Mouse (Mus musculus): ENCODE measurements around the gene P4htm.
"Not testable (repeated sequence)": the region's sequence is repeated elsewhere in the genome, so short reads cannot be mapped to it uniquely, and the experiment has no call there.

Gene P4htm

DNA sequence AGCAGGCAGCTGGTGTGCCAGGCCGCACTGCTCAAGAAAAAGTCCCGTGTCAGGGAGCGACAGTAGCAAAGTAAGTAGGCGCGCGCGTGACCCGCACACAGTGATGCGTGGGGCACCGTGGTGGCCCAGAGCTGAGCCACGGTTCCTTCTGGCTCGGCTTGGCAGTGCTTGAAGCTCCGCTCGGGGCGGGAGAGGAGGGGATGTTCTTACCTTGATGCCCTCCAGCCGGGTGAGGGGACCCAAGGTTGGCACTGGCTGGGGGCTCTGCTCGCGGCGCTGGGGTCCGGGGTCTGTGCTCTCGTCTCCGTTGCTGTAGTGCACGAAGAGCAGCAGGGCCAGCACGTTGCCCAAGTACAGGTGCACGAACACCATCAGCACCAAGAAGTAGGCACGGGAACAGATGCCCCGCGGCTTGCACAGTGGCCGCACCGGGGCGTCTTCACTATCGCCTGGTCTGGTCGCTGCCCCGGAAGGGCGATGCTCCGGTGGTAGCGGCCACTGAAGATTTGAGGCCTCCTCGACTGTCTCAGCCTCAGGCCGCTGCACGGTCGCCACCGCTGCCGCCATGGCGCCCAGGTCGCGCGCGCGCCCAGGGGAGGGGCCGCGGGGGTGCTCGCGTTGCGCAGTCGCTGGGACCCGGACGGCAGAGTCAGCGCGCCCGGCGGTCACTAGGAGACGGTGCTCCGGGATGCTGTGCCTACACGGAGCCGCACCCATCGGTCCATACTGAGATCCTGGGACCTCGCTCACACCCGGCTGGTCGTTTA, at the start of gene P4htm:
Gene P4htm (minus strand): TSS at position 670 of the 767 bp plus-strand sequence.
- CTCF ChIA-PET, result interaction anchor here in 3 of 4 experiments (0.6 to 1.4 kb wide), 4 partner anchors 15 to 145 kb away, joined by 3 to 6 read pairs (median 3); partner anchors contain the start of gene Dalrd3 (in 1 of the 3)
- POLR2A ChIA-PET, result interaction anchor here (0.5 to 4.8 kb wide), 29 partner anchors 9 to 189 kb away, joined by 3 to 38 read pairs (median 4); partner anchors contain the start of genes Wdr6 (in 3 of the 4), Dalrd3 (in 2 of the 4), Arih2 (in 1 of the 4) and Impdh2 (in 1 of the 4)

DNA sequence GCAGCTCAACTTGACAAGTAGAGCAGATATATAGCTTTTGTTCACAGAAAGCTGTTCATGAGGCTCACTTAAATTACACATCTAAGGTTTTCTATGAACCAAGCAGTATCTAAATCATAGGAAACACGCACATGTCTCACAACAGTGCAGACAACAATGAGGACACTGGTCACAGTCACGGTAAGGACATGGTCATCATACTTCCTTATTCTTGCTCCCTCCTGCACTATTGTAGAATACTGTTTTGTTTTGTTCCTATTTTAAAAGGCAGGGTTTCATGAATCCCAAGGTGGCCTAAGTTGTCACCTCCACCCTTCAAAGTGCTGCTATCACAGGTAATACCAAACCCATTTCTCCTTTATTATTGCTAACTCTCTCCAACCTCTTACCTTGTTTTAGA, 42.4 kb upstream of the P4htm start:
- CTCF ChIA-PET, result no interaction called here
- POLR2A ChIA-PET, result interaction anchor here in 2 of 4 experiments (0.9 to 7.5 kb wide), 12 partner anchors 7 to 61 kb away, joined by 3 to 63 read pairs (median 4); partner anchors contain the start of genes Arih2 (in 1 of the 2) and Wdr6 (in 1 of the 2)

DNA sequence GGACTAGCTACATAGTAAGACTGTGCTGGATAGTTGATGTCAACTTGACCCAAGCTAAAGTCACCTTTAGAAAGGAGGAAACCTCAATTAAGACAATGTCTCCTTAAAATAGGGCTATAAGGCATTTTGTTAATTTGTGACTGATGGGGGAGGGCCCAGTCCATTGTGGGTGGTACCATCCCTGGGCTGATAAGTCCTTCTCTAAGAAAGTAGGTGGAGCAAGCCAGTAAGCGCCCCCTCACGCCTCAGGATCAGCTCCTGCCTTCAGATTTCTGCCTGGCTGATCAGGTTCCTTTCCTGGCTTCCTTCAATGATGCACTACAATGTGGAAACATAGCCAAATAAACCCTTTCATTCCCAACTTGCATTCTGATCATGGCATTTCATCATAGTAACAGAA, 37.9 kb upstream of the P4htm start:
- POLR2A ChIA-PET, result interaction anchor here in 3 of 4 experiments (0.6 to 7.5 kb wide), 9 partner anchors 10 to 99 kb away, joined by 3 to 63 read pairs (median 4); partner anchors contain the start of genes Arih2 (in 2 of the 3) and Wdr6 (in 1 of the 3)
- CTCF ChIA-PET, result interaction anchor here in 1 of 4 experiments (1.2 kb wide), 1 partner anchor 62 kb away, joined by 3 read pairs; no protein-coding TSS in a partner anchor

DNA sequence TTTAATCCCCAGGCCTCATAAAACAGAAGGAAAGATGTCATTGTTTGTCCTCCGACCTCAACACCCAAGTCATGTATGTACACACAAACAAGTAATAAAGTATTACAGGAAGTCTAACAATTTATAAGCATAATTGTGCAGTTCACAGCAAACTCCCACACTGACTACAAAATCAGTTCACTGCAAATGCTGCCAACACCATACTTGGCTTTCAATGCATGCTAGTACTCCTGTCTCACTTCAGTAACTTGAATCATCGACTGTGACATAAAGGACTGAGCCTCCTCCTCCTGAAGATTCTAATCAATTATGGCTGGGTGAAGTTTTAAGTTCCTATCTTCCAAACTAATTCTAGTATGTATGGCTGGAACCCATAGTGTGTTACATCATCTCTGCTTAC, 36.4 kb upstream of the P4htm start:
- ChIA-PET POLR2A (interaction anchor here in 3 of 4 experiments (0.6 to 7.5 kb wide), 6 partner anchors 12 to 349 kb away, joined by 3 to 63 read pairs (median 4); partner anchors contain the start of gene Arih2 (in 1 of the 3)), CTCF (interaction anchor here in 1 of 4 experiments (0.5 to 0.6 kb wide), 2 partner anchors 36 to 129 kb away, joined by 3 to 4 read pairs; no protein-coding TSS in a partner anchor)

DNA sequence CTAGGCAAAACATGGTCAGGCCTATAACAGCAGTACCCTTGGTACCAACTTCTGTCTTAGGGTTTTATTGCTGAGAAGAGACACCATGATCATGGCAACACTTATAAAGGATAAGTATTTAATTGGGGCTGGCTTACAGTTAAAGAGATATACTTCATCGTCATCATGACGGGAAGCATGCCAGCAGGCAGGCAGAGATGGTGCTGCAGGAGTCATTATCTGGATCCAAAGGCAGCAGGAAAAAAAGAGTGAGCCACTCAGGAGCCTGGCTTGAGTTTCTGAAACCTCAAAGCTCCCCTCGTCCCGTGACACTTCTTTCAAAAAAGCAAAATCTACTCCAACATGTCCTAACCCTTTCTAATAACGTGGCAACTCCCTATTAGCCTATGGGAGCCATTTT, 34.9 kb upstream of the P4htm start:
- ChIA-PET POLR2A (interaction anchor here in 3 of 4 experiments (0.7 to 4.0 kb wide), 6 partner anchors 13 to 72 kb away, joined by 3 to 34 read pairs (median 4); partner anchors contain the start of genes Arih2 (in 1 of the 3) and Impdh2 (in 1 of the 3)), CTCF (interaction anchor here in 1 of 4 experiments (0.9 kb wide), 1 partner anchor 59 kb away, joined by 3 read pairs; no protein-coding TSS in a partner anchor)

DNA sequence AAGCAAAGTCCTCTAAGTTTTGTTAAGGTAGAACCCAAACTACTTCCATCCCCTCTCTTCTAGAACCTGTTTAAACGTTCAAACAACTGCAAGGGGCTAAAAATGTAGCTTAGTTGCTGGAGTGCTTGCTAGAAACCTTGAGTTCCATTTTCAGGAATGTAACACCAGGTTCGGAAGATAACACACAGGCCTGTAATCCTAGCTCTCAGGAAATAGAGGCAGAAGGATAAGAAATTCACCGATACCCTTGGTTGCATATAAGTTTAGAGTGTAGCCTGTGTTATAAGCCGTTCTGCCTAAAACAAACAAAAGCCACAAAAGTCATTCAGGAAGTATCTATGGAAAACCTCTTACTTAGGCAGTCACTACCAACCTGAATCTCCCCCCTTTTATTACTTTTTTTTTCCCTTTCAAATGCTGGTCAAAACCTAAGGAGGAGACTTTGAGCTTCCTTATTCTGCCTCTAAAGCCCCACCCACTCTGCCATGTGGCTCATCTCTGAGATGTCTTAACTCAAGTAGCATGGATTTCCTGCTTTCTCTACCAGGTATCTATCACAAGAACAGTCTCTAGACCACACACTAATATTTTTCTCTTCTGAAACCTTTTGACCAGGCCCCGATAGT, 34.3 kb upstream of the P4htm start:
- ChIA-PET POLR2A (interaction anchor here (0.5 to 4.0 kb wide), 17 partner anchors 8 to 680 kb away, joined by 3 to 34 read pairs (median 3); partner anchors contain the start of genes Impdh2 (in 2 of the 4), Arih2 (in 1 of the 4) and Wdr6 (in 1 of the 4)), CTCF (interaction anchor here in 1 of 4 experiments (0.9 kb wide), 1 partner anchor 58 kb away, joined by 3 read pairs; no protein-coding TSS in a partner anchor)

DNA sequence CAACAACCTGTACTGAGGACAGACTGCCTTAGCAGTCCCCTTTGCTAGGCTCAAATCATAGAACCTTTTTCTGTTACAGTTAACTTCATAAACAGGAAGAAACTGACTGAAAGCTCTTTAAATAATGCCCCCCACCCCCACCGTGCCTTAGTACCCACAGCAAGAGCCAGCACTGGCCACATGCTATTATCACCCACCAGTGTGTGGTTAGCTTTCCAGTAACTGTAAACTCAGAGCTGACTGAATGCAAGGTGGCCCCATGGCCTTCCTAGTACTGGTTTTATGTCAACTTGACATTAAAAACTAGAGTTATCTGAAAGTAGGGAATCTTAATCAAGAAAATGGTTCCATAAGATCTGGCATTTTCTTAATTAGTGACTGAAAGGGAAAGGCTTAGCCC, 33.2 kb upstream of the P4htm start:
- ChIA-PET POLR2A (interaction anchor here in 2 of 4 experiments (0.7 to 4.0 kb wide), 12 partner anchors 9 to 237 kb away, joined by 3 to 34 read pairs (median 4); partner anchors contain the start of gene 1700102P08Rik (in 1 of the 2)), CTCF (interaction anchor here in 1 of 4 experiments (0.6 to 0.8 kb wide), 3 partner anchors 8 to 77 kb away, joined by 3 to 19 read pairs (median 11); no protein-coding TSS in a partner anchor)

DNA sequence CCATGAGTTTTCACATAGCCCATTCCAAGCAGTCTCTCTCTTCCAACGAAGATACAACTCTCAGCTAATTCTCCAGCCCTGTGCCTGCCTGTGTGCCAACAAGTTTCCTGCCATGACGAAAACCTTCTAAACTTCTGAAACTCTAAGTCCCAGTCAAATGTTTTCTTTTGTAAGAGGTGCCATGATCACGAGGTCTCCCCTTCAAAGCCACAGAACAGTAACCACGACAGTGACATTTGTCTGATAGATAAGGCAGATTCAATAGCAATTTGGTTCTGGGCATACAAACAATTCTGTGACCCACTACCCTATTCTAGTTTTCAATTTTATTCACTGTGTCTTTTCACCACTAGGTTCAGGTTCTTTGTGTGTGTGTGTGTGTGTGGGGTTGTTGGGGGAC, 30.7 kb upstream of the P4htm start:
- POLR2A ChIA-PET, result interaction anchor here in 2 of 4 experiments (0.6 to 1.0 kb wide), 4 partner anchors 11 to 60 kb away, joined by 3 read pairs; no protein-coding TSS in a partner anchor

DNA sequence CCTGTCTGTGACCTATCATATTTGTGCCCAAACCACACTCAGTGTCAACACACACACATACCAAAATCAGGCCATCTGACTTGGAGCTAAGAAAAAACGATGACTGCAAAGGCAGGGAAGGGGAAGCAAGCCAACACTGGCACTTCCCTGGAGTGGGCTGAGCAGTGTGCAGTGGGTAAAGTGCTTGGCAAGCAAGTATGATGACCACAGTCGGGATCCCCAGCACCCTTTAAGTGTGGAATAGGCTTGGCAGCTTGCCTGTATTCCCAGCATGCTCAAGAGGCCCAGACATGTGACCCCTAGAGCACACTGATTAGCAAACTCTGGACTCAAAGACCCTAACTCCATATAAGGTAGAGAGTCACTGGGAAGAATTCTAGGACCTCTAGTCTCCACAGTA, 29.0 kb upstream of the P4htm start:
- POLR2A ChIA-PET, result interaction anchor here in 2 of 4 experiments (0.5 to 1.3 kb wide), 6 partner anchors 14 to 108 kb away, joined by 3 to 4 read pairs (median 3); partner anchors contain the start of genes Arih2 (in 1 of the 2) and Wdr6 (in 1 of the 2)
- CTCF ChIA-PET, result no interaction called here

More for the DNA sequence above, 30.7 kb upstream of the P4htm start:
- CTCF ChIA-PET, result no interaction called here

DNA sequence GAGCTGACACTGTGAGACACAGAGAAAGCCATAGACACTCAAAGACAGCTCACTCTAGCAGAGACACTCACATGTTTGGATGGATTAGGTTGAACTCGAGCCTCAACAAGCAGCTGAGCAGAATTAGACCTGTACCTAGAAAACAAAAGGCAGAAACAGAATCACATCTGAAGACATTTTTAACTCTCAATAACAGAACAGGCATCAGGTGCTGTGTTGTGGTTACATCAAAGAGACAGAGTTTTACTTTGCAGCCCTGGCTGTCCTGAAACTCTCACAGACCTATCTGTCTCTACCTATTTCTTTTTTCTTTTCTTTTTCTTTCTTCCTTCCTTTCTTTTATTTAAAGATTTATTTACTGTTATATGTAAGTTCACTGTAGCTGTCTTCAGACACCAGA, 19.8 kb upstream of the P4htm start:
- ChIA-PET POLR2A (interaction anchor here in 3 of 4 experiments (0.7 to 1.4 kb wide), 3 partner anchors 18 to 59 kb away, joined by 3 read pairs; partner anchors contain the start of gene Arih2 (in 1 of the 3)), CTCF (no interaction called here)

DNA sequence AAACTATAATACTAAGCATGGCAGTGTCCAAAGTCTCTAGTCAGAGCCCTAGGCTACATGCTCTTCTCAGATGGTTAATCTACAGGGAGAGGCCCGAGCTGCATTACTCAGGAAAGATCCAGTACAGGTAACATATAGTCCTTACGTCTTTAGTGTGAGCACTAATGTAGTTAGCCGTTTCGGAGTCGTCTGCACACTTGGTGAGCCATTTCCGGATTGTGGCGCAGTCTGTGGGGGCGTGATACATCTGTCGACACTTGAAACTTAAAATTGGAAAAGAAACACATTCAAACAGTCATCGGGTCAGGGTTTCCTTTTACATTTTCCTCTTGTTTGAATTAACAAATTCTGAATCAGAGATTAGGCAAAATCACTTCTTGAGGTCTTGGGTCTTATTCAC, 14.0 kb upstream of the P4htm start:
- POLR2A ChIA-PET, result interaction anchor here in 2 of 4 experiments (1.2 to 5.3 kb wide), 9 partner anchors 8 to 76 kb away, joined by 4 to 34 read pairs (median 9); partner anchors contain the start of genes Arih2 (in 1 of the 2), Impdh2 (in 1 of the 2), P4htm (in 1 of the 2) and Wdr6 (in 1 of the 2)
- CTCF ChIA-PET, result interaction anchor here in 1 of 4 experiments (1.5 kb wide), 1 partner anchor 42 kb away, joined by 3 read pairs; the partner anchor contains the start of gene Dalrd3

DNA sequence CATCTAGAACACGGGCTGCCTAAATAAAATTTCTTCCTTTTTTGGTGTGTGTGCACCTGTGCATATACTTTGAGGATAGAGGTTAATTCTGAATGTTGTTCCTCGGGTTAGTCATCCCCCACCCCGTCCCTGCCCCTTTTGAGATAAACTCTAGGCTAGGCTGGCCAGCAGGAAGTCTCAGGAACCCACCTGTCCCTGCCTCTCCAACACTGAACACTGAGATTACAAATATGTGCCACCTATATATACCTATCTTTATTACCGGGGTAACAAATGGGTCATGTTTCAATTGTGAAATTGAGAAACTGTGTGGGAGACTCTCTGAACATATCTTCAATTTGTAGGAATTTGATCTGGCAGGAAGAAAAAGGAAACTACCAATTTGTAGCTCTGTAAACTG, 11.4 kb upstream of the P4htm start:
- CTCF ChIA-PET, result interaction anchor here in 2 of 4 experiments (0.6 to 1.6 kb wide), 2 partner anchors 31 to 1696 kb away, joined by 3 read pairs; partner anchors contain the start of genes Elp6 (in 1 of the 2) and Wdr6 (in 1 of the 2)
- POLR2A ChIA-PET, result interaction anchor here in 2 of 4 experiments (1.5 to 3.3 kb wide), 3 partner anchors 12 to 35 kb away, joined by 6 to 9 read pairs (median 8); partner anchors contain the start of gene P4htm (in 1 of the 2)

DNA sequence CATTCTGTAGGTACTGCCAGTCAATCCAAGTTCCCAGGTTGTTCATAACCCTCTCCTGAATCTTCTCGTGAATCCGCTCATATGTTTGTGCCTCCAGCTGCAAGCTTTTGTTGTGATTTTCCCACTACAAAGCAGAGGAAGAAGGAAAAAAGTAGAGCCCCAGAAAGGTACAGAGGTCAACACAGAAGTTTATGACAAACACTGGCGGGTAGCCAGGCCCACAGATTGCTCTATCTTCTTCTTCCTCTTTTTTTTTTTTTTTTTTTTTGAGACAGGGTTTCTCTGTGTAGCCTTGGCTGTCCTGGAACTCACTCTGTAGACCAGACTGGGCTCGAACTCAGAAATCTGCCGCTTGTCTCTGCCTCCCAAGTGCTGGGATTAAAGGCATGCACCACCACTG, 10.5 kb upstream of the P4htm start:
- POLR2A ChIA-PET, result interaction anchor here in 2 of 4 experiments (0.7 to 1.5 kb wide), 4 partner anchors 25 to 315 kb away, joined by 3 to 8 read pairs (median 6); no protein-coding TSS in a partner anchor
- CTCF ChIA-PET, result not testable (repeated sequence)

DNA sequence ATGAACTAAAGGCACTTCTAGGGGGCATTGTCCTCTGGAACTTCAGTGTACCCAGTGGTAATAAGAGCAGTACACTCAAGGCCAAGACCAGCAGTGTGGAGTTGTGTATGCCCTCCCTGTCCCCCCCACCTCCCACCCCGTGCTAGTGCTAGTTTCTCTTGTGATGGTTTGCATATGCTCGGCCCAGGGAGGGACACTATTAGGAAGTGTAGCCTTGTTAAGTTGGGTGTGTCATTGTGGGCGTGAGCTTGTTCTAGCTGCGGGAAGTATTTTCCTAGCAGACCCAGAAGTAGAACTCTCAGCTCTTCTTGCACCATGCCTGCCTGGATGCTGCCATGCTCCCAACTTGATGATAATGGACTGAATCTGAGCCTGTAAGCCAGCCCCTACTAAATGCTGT, 4.5 kb upstream of the P4htm start:
- POLR2A ChIA-PET, result interaction anchor here in 3 of 4 experiments (0.5 to 3.4 kb wide), 12 partner anchors 11 to 107 kb away, joined by 3 to 25 read pairs (median 3); partner anchors contain the start of gene Wdr6 (in 1 of the 3)
- CTCF ChIA-PET, result interaction anchor here in 3 of 4 experiments (0.6 to 0.7 kb wide), 3 partner anchors 72 to 875 kb away, joined by 3 to 11 read pairs (median 5); no protein-coding TSS in a partner anchor

DNA sequence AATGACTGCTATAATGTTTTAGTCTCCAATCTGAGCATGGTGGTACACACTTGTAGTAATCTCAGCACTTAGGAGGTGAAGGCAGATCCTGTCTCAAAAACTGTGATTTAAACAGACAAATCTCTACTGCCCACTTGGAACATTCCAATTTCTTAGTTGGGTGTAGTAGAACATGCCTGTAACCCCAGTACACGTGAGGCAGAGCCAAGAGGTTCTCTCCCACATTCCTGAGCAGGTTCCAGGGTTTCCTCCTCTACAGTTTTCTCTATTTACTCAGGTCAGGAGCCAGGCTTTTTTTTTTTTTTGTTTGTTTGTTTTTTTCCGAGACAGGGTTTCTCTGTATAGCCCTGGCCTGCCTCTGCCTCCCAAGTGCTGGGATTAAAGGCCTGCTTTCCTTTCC, 2.5 kb upstream of the P4htm start:
- POLR2A ChIA-PET, result interaction anchor here in 2 of 4 experiments (1.0 to 4.8 kb wide), 6 partner anchors 13 to 43 kb away, joined by 3 to 38 read pairs (median 4); partner anchors contain the start of gene Wdr6 (in 1 of the 2)
- CTCF ChIA-PET, result no interaction called here

DNA sequence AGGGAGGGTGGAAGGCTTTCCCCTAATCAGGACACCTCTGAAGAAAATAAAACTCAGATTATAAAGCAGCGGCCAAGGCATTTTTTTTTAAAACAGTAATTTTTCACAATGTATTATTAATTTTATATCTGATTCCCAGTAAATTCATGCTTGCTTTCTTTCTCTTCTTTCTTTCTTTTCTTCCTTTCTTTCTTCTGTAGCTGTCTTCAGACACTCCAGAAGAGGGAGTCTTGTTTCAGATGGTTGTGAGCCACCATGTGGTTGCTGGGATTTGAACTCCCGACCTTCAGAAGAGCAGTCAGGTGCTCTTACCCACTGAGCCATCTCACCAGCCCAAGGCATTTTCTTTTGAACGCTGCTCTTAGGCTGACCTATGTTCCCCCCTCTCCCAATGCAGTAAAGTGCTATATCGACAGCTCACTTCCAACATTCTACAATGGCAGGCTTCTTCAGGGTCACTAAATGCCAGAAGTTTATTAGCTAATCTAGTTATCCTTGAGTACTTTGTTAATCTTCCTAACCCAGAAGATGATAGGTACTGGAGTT, 1.6 kb upstream of the P4htm start:
- ChIA-PET CTCF (no interaction called here), POLR2A (interaction anchor here (0.5 to 4.8 kb wide), 12 partner anchors 11 to 65 kb away, joined by 3 to 38 read pairs (median 3); partner anchors contain the start of gene Wdr6 (in 3 of the 4))

DNA sequence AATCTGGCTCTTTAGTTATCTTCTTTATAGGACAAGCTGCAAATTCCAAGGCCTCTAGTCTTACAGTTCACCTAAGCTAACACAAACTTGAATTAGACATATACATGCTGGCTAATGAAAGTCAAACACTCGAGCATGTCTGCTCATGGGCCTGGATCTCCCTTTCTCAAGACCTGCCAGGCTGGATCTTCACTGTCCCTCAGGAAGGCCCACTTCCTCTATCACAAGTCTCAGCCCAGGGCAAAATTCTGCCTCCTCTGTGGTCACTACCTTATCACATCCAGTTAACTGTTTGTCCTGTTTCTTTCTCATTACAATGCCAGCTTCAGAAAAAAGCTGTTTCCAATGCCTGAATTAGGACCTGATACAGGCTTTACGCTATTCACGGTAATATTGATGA, 3.1 kb downstream of the P4htm start:
- CTCF ChIA-PET, result no interaction called here
- POLR2A ChIA-PET, result interaction anchor here in 2 of 4 experiments (1.0 to 1.4 kb wide), 4 partner anchors 9 to 21 kb away, joined by 3 to 4 read pairs (median 4); partner anchors contain the start of gene Wdr6 (in 1 of the 2)
